Mouse (Mus musculus): ENCODE results near the gene Igf1. TPM values are rescaled to one million over a fixed set of nuclear protein-coding genes. Genes with fewer than 3 reads are reported as not detected.

Igf1 gene
- polyA plus RNA-seq, 1 experiment: 56.0 TPM

- Histone ChIP-seq H3K4me3 (ENCODE audit: extremely low read depth, insufficient read depth, insufficient read length) (no peak overlapping the region), H3K4me1 (ENCODE audit: control insufficient read depth, insufficient read depth, insufficient read length) (no peaks in the 10 kb centered on the region), H3K27me3 (ENCODE audit: control insufficient read depth, insufficient read depth, low read length) (no peaks in the 10 kb centered on the region), H3K27ac (ENCODE audit: insufficient read depth, low read length) (no peak overlapping the region), H3K36me3 (ENCODE audit: control insufficient read depth, insufficient read depth, low read length) (no peaks in the 10 kb centered on the region)
- 70% methylated on average over 6 of the region's 6 CpGs for WGBS
- DNase-seq (ENCODE audit: low read depth in 1 of 2, low spot score in 2 of 2): no peak
- TF ChIP-seq CTCF (IDR thresholded peaks at IDR 0.05; ENCODE audit: extremely low read depth, insufficient read depth, insufficient read length, insufficient replicate concordance) (no peak), POLR2A (IDR thresholded peaks at IDR 0.05; ENCODE audit: low read depth, low read length) (no peak)
Observed at GRCm38 (mm10) chr10:87927131-87927609, 69.1 kb downstream of the Igf1 start.

GRCm38 (mm10) chr10:87948192-87948591, 90.1 kb downstream of the Igf1 start:
- Histone ChIP-seq H3K4me1 (ENCODE audit: control insufficient read depth, insufficient read depth, insufficient read length) (no peaks in the 10 kb centered on the region), H3K27me3 (ENCODE audit: control insufficient read depth, insufficient read depth, low read length) (no peaks in the 10 kb centered on the region), H3K36me3 (ENCODE audit: control insufficient read depth, insufficient read depth, low read length) (no peaks in the 10 kb centered on the region), H3K4me3 (ENCODE audit: extremely low read depth, insufficient read depth, insufficient read length) (no peak overlapping the region), H3K27ac (ENCODE audit: insufficient read depth, low read length) (no peak overlapping the region)
- TF ChIP-seq POLR2A (IDR thresholded peaks at IDR 0.05; ENCODE audit: low read depth, low read length) (no peak), CTCF (IDR thresholded peaks at IDR 0.05; ENCODE audit: extremely low read depth, insufficient read depth, insufficient read length, insufficient replicate concordance) (no peak)
- no peak for DNase-seq (ENCODE audit: low read depth in 1 of 2, low spot score in 2 of 2)
- 84% methylated on average over 4 of the region's 4 CpGs for WGBS

GRCm38 (mm10) chr10:87971536-87971935, 113.5 kb downstream of the Igf1 start:
- H3K36me3 ChIP-seq (ENCODE audit: control insufficient read depth, insufficient read depth, low read length): no peaks in the 10 kb centered on the region
- TF ChIP-seq POLR2A (IDR thresholded peaks at IDR 0.05; ENCODE audit: low read depth, low read length) (no peak), CTCF (IDR thresholded peaks at IDR 0.05; ENCODE audit: extremely low read depth, insufficient read depth, insufficient read length, insufficient replicate concordance) (no peak)
- no peak overlapping the region for H3K4me3 ChIP-seq (ENCODE audit: extremely low read depth, insufficient read depth, insufficient read length)
- no peaks in the 10 kb centered on the region for H3K27me3 ChIP-seq (ENCODE audit: control insufficient read depth, insufficient read depth, low read length)
- WGBS: 62% methylated on average over 6 of the region's 6 CpGs
- no peaks in the 10 kb centered on the region for H3K4me1 ChIP-seq (ENCODE audit: control insufficient read depth, insufficient read depth, insufficient read length)
- H3K27ac ChIP-seq (ENCODE audit: insufficient read depth, low read length): no peak overlapping the region
- no peak for DNase-seq (ENCODE audit: low read depth in 1 of 2, low spot score in 2 of 2)

GRCm38 (mm10) chr10:87973911-87974631, 116.0 kb downstream of the Igf1 start:
- H3K27ac ChIP-seq (ENCODE audit: insufficient read depth, low read length): no peak overlapping the region
- WGBS: 49% methylated on average over 4 of the region's 4 CpGs
- H3K27me3 ChIP-seq (ENCODE audit: control insufficient read depth, insufficient read depth, low read length): no peaks in the 10 kb centered on the region
- no peak for DNase-seq (ENCODE audit: low read depth in 1 of 2, low spot score in 2 of 2)
- H3K4me3 ChIP-seq (ENCODE audit: extremely low read depth, insufficient read depth, insufficient read length): no peak overlapping the region
- H3K36me3 ChIP-seq (ENCODE audit: control insufficient read depth, insufficient read depth, low read length): no peaks in the 10 kb centered on the region
- TF ChIP-seq POLR2A (IDR thresholded peaks at IDR 0.05; ENCODE audit: low read depth, low read length) (no peak), CTCF (IDR thresholded peaks at IDR 0.05; ENCODE audit: extremely low read depth, insufficient read depth, insufficient read length, insufficient replicate concordance) (no peak)
- H3K4me1 ChIP-seq (ENCODE audit: control insufficient read depth, insufficient read depth, insufficient read length): no peaks in the 10 kb centered on the region

GRCm38 (mm10) chr10:87985375-87985774, 127.3 kb downstream of the Igf1 start:
- Histone ChIP-seq H3K36me3 (ENCODE audit: control insufficient read depth, insufficient read depth, low read length) (no peaks in the 10 kb centered on the region), H3K27me3 (ENCODE audit: control insufficient read depth, insufficient read depth, low read length) (no peaks in the 10 kb centered on the region), H3K4me1 (ENCODE audit: control insufficient read depth, insufficient read depth, insufficient read length) (no peaks in the 10 kb centered on the region), H3K4me3 (ENCODE audit: extremely low read depth, insufficient read depth, insufficient read length) (no peak overlapping the region), H3K27ac (ENCODE audit: insufficient read depth, low read length) (no peak overlapping the region)
- TF ChIP-seq CTCF (IDR thresholded peaks at IDR 0.05; ENCODE audit: extremely low read depth, insufficient read depth, insufficient read length, insufficient replicate concordance) (no peak), POLR2A (IDR thresholded peaks at IDR 0.05; ENCODE audit: low read depth, low read length) (no peak)
- WGBS: 92% methylated on average over 5 of the region's 5 CpGs
- no peak for DNase-seq (ENCODE audit: low read depth in 1 of 2, low spot score in 2 of 2)

- DNase-seq (ENCODE audit: low read depth in 1 of 2, low spot score in 2 of 2): no peak
- Histone ChIP-seq H3K27ac (ENCODE audit: insufficient read depth, low read length) (no peak overlapping the region), H3K4me3 (ENCODE audit: extremely low read depth, insufficient read depth, insufficient read length) (no peak overlapping the region), H3K4me1 (ENCODE audit: control insufficient read depth, insufficient read depth, insufficient read length) (no peaks in the 10 kb centered on the region), H3K27me3 (ENCODE audit: control insufficient read depth, insufficient read depth, low read length) (no peaks in the 10 kb centered on the region), H3K36me3 (ENCODE audit: control insufficient read depth, insufficient read depth, low read length) (no peaks in the 10 kb centered on the region)
- TF ChIP-seq CTCF (IDR thresholded peaks at IDR 0.05; ENCODE audit: extremely low read depth, insufficient read depth, insufficient read length, insufficient replicate concordance) (no peak), POLR2A (IDR thresholded peaks at IDR 0.05; ENCODE audit: low read depth, low read length) (no peak)
- WGBS: 88% methylated on average over 3 of the region's 3 CpGs
Observed at GRCm38 (mm10) chr10:87986201-87986600, 128.1 kb downstream of the Igf1 start.

Other genes starting within 250 kb of the Igf1 start
- not detected in 2 replicates for gene Pmch, start 232.8 kb downstream of the Igf1 start, polyA plus RNA-seq (2012; rRNA removed)

Data from spleen, adult 2 months (tissue).